Mouse (Mus musculus): Measurements from ENCODE around the gene Abcb11.

Gene Abcb11

GRCm38 (mm10) chr2:69191059-69191458, 151.4 kb downstream of the Abcb11 start:
- in situ Hi-C loops (cut with MboI, MseI) = no loop called here

- in situ Hi-C loops (cut with MboI, MseI) = loop anchor here (10.0 kb wide), 1 partner anchor 404 kb away; no protein-coding TSS in a partner anchor
Observed at GRCm38 (mm10) chr2:69189222-69189621, 153.2 kb downstream of the Abcb11 start.

GRCm38 (mm10) chr2:69188732-69189131, 153.7 kb downstream of the Abcb11 start:
- in situ Hi-C loops (cut with MboI, MseI) = loop anchor here (10.0 kb wide), 1 partner anchor 404 kb away; no protein-coding TSS in a partner anchor
